30 mouse cellular contexts compared by ENCODE assay signal in genomic region chr12:83781204-83781603, GRCm38 (mm10). TPM values are rescaled to one million over a fixed set of nuclear protein-coding genes. Genes with fewer than 3 reads are reported as not detected.
A peak's percentile ranks its signal among the peaks of the same experiment; 100 is the strongest.
DNase-seq lines count a peak whose midpoint lies in the region; ATAC-seq and TF ChIP-seq lines count a peak whose summit lies in the region.
"Had no signal": no experiment of that assay in that cellular context is flagged by ENCODE, and none has a peak within 500 bp of the region (broad histone marks: within the 10 kb centered on the region; RNA-seq: fewer than 3 reads in every experiment).

No protein-coding gene starts in this region.

- WGBS in kidney, embryonic 15.5 days, result 70% methylated on average over 7 of the region's 7 CpGs
- WGBS in midbrain, postnatal 0 days, result 73% methylated on average over 7 of the region's 7 CpGs
- 77% methylated on average over 7 of the region's 7 CpGs for WGBS in midbrain, embryonic 11.5 days

- H3K4me2 ChIP-seq in kidney, embryonic 15.5 days, result no peak overlapping the region
- H3K4me2 ChIP-seq in midbrain, postnatal 0 days (ENCODE audit: low read depth, low read length, poor library complexity, severe bottlenecking), result no peak overlapping the region
- H3K4me2 ChIP-seq in midbrain, embryonic 11.5 days, result no peak overlapping the region
- H3K4me2 ChIP-seq: embryonic facial prominence, embryonic 12.5 days; forebrain, embryonic 15.5 days; heart, embryonic 13.5 days; limb, embryonic 15.5 days; midbrain, embryonic 13.5 days; stomach, embryonic 15.5 days had no signal

- TF ChIP-seq CTCF in midbrain, postnatal 0 days (IDR thresholded peaks at IDR 0.05), result no peak

- no peak overlapping the region for H3K27ac ChIP-seq in kidney, embryonic 15.5 days
- no peak overlapping the region for H3K27ac ChIP-seq in midbrain, postnatal 0 days (ENCODE audit: low read depth, low read length)
- H3K27ac ChIP-seq in midbrain, embryonic 11.5 days (ENCODE audit: low read depth, low read length), result no peak overlapping the region
- H3K27ac ChIP-seq: embryonic facial prominence, embryonic 12.5 days; forebrain, embryonic 15.5 days; gastrocnemius, adult 2 months; heart, embryonic 13.5 days; limb, embryonic 15.5 days; liver, embryonic 14.5 days; midbrain, embryonic 13.5 days; stomach, embryonic 15.5 days had no signal

- H3K27me3 ChIP-seq in kidney, embryonic 15.5 days, result no peaks in the 10 kb centered on the region
- no peaks in the 10 kb centered on the region for H3K27me3 ChIP-seq in midbrain, postnatal 0 days (ENCODE audit: insufficient read depth, low read length)
- no peaks in the 10 kb centered on the region for H3K27me3 ChIP-seq in midbrain, embryonic 11.5 days (ENCODE audit: control insufficient read depth, insufficient read depth, low read length)
- H3K27me3 ChIP-seq: embryonic facial prominence, embryonic 12.5 days; forebrain, embryonic 15.5 days; heart, embryonic 13.5 days; limb, embryonic 15.5 days; midbrain, embryonic 13.5 days; stomach, embryonic 15.5 days had no signal

- peak; percentile 28 to 31 for DNase-seq in heart, postnatal 10 days
- DNase-seq in heart, postnatal 36 days, result no peak
- DNase-seq in kidney, postnatal 10 days, result peak; percentile 11
- DNase-seq in midbrain, postnatal 0 days (ENCODE audit: low spot score), result peak; percentile 72
- DNase-seq in midbrain, embryonic 11.5 days (ENCODE audit: low spot score, missing footprints), result no peak
- DNase-seq: adrenal gland, adult 2 months; adrenal gland, postnatal 36 days; B cell, adult 2 months; embryo, embryonic 11 days; gastrocnemius, adult 2 months; gastrocnemius, postnatal 36 days; heart, postnatal 14 days; kidney, adult 9 months; lung, adult 2 months; lung, postnatal 4 days; right cerebral cortex, postnatal 25 days; thymus, adult 18-20 months; thymus, postnatal 25 days had no signal

- intact Hi-C loops in heart, postnatal 10 days (cut with DNase I), result no loop called here
- intact Hi-C loops in heart, postnatal 36 days (cut with DNase I), result no loop called here

- H3K9ac ChIP-seq in kidney, embryonic 15.5 days, result no peak overlapping the region
- H3K9ac ChIP-seq in midbrain, postnatal 0 days (replicated peaks; ENCODE audit: low read length, poor library complexity, severe bottlenecking), result no peak overlapping the region
- no peak overlapping the region for H3K9ac ChIP-seq in midbrain, embryonic 11.5 days (ENCODE audit: low read length)
- H3K9ac ChIP-seq: embryonic facial prominence, embryonic 12.5 days; forebrain, embryonic 15.5 days; heart, embryonic 13.5 days; limb, embryonic 15.5 days; liver, embryonic 14.5 days; midbrain, embryonic 13.5 days; stomach, embryonic 15.5 days had no signal

- H3K4me3 ChIP-seq in kidney, embryonic 15.5 days (replicated peaks), result no peak overlapping the region
- H3K4me3 ChIP-seq in midbrain, postnatal 0 days (ENCODE audit: low read depth, low read length), result no peak overlapping the region
- no peak overlapping the region for H3K4me3 ChIP-seq in midbrain, embryonic 11.5 days (ENCODE audit: low read depth, low read length)
- H3K4me3 ChIP-seq: embryonic facial prominence, embryonic 12.5 days; forebrain, embryonic 15.5 days; gastrocnemius, adult 2 months; heart, embryonic 13.5 days; limb, embryonic 15.5 days; megakaryocyte, embryonic 14.5 days; midbrain, embryonic 13.5 days; stomach, embryonic 15.5 days had no signal

- H3K4me1 ChIP-seq in kidney, embryonic 15.5 days, result 0 out of 2 replicates have a peak, but pooled peaks cover 3% of the 10 kb centered on the region
- H3K4me1 ChIP-seq in midbrain, postnatal 0 days (ENCODE audit: insufficient read depth, low read length), result no peaks in the 10 kb centered on the region
- H3K4me1 ChIP-seq in midbrain, embryonic 11.5 days (ENCODE audit: control insufficient read depth, insufficient read depth, low read length), result no peaks in the 10 kb centered on the region
- H3K4me1 ChIP-seq: embryonic facial prominence, embryonic 12.5 days; heart, embryonic 13.5 days; megakaryocyte, embryonic 14.5 days; stomach, embryonic 15.5 days had no signal

- H3K9me3 ChIP-seq in kidney, embryonic 15.5 days (replicated peaks), result no peaks in the 10 kb centered on the region
- no peaks in the 10 kb centered on the region for H3K9me3 ChIP-seq in midbrain, postnatal 0 days (ENCODE audit: low read length)
- H3K9me3 ChIP-seq in midbrain, embryonic 11.5 days (ENCODE audit: control insufficient read depth, low read length), result no peaks in the 10 kb centered on the region
- H3K9me3 ChIP-seq: embryonic facial prominence, embryonic 12.5 days; forebrain, embryonic 15.5 days; heart, embryonic 13.5 days; limb, embryonic 15.5 days; megakaryocyte, embryonic 14.5 days; midbrain, embryonic 13.5 days; stomach, embryonic 15.5 days had no signal

- no peak for ATAC-seq in kidney, embryonic 15.5 days (replicated peaks; ENCODE audit: low FRiP score)
- ATAC-seq in midbrain, postnatal 0 days (ENCODE audit: low FRiP score), result no peak
- no peak for ATAC-seq in midbrain, embryonic 11.5 days (ENCODE audit: low FRiP score)
- ATAC-seq: activated CD4-positive, CD25-positive, alpha-beta regulatory T cell, adult 4 months; forebrain, embryonic 15.5 days; midbrain, embryonic 13.5 days had no signal

- no peaks in the 10 kb centered on the region for H3K36me3 ChIP-seq in kidney, embryonic 15.5 days
- H3K36me3 ChIP-seq in midbrain, postnatal 0 days (ENCODE audit: insufficient read depth, low read length), result no peaks in the 10 kb centered on the region
- H3K36me3 ChIP-seq in midbrain, embryonic 11.5 days (ENCODE audit: control insufficient read depth, insufficient read depth, low read length), result no peaks in the 10 kb centered on the region
- H3K36me3 ChIP-seq: embryonic facial prominence, embryonic 12.5 days; forebrain, embryonic 15.5 days; heart, embryonic 13.5 days; limb, embryonic 15.5 days; midbrain, embryonic 13.5 days; stomach, embryonic 15.5 days had no signal

RNA-seq across cellular contexts. Expression of gene Papln, which starts 17.8 kb away (rescaled TPM):
- total RNA-seq in heart, postnatal 10 days (2021), result 10 to 100 TPM; 28.6 to 28.8 TPM
- total RNA-seq in heart, postnatal 36 days (2021), result 10 to 100 TPM; 10.2 to 11.4 TPM
- 2.0 and 2.1 TPM in 2 replicates for polyA plus RNA-seq in kidney, embryonic 15.5 days (2015; fragmentation: Nextera tagmentation; extraction: Ambion mirVana)
- total RNA-seq in midbrain, postnatal 0 days (2014; rRNA removed), result 2.4 and 2.7 TPM in 2 replicates
- 0.33 and 0.37 TPM in 2 replicates for polyA plus RNA-seq in midbrain, postnatal 0 days (2015; fragmentation: Nextera tagmentation; extraction: Ambion mirVana)
- 0.04 TPM in 1 of 2 replicates, not detected in the other for polyA plus RNA-seq in midbrain, embryonic 11.5 days (2014; fragmentation: Nextera tagmentation; extraction: Ambion mirVana)
- total RNA-seq: monocyte, adult 5-6 weeks; neutrophil, adult 5-6 weeks had no signal
- polyA plus RNA-seq: activated CD4-positive, CD25-positive, alpha-beta regulatory T cell, adult 4 months had no signal

Comparison
In these comparisons a context has a peak if more than half of its experiments do, and no peak if none do; other contexts are left out.
1. DNase-seq: peak in heart, postnatal 10 days (2 of 2), kidney, postnatal 10 days (single experiment) and midbrain, postnatal 0 days (single experiment); none in heart, postnatal 36 days (0 of 2) and midbrain, embryonic 11.5 days (single experiment).